Mouse (Mus musculus) CH12.LX (cell line): Measurements from ENCODE around the gene Dusp3. TPM values are rescaled to one million over a fixed set of nuclear protein-coding genes. Genes with fewer than 3 reads are reported as not detected.

Experiments used
- DNase-seq: peaks from one replicate; pipeline ENCODE4 v3.0.0-alpha.2; 2013; ENCODE audit errors: extremely low read depth
- H3K27ac ChIP-seq: 2 replicates; pipeline ENCODE4 v1.5.1; 2012; ENCODE audit warnings: low read depth, mild to moderate bottlenecking, control low read depth, moderate library complexity; ENCODE audit not compliant: insufficient read depth
- H3K27me3 ChIP-seq: replicated peaks from 2 replicates; pipeline ENCODE3; 2012; ENCODE audit warnings: inconsistent platforms
- H3K36me3 ChIP-seq, 2 experiments: replicated peaks in 1 of 2; 2 replicates each; pipeline versions ENCODE3 to v1.6.1; 2012; ENCODE audit warnings: inconsistent platforms in 1 of 2, low read length in 1 of 2, mild to moderate bottlenecking in 1 of 2, mixed read lengths in 1 of 2, moderate library complexity in 1 of 2; ENCODE audit not compliant: control insufficient read depth in 1 of 2, insufficient read depth in 1 of 2
- H3K4me1 ChIP-seq, 2 experiments: 2 replicates each; pipeline ENCODE4 v1.6.1; 2012; ENCODE audit warnings: inconsistent platforms in 1 of 2, moderate library complexity in 1 of 2; ENCODE audit not compliant: insufficient read depth in 2 of 2, control insufficient read depth in 1 of 2
- H3K4me2 ChIP-seq: 2 replicates; pipeline ENCODE4 v1.6.1; 2012; ENCODE audit warnings: low read depth, mild to moderate bottlenecking, control low read depth; ENCODE audit not compliant: poor library complexity, insufficient read depth, severe bottlenecking
- H3K4me3 ChIP-seq, 3 experiments: fragments of 150-350 bp in 1 of 3; sonication (generic) in 1 of 3; replicated peaks in 1 of 3; 2 replicates each; pipeline versions ENCODE3 to v1.5.1; 2011 to 2012; ENCODE audit warnings: low read depth in 2 of 3, low read length in 2 of 3, mild to moderate bottlenecking in 2 of 3, moderate library complexity in 2 of 3, control low read depth in 1 of 3, improper control_type of control experiment in 1 of 3, inconsistent platforms in 1 of 3, mixed read lengths in 1 of 3; ENCODE audit not compliant: poor library complexity in 1 of 3
- H3K79me2 ChIP-seq: replicated peaks from 2 replicates; pipeline ENCODE4 v1.6.1; 2012; ENCODE audit warnings: mild to moderate bottlenecking, moderate library complexity; ENCODE audit not compliant: control insufficient read depth, poor library complexity, insufficient read depth, severe bottlenecking; ENCODE audit errors: extremely low read depth
- H3K9ac ChIP-seq: 2 replicates; pipeline ENCODE4 v1.6.1; 2012; ENCODE audit warnings: low read depth, mild to moderate bottlenecking, control low read depth, moderate library complexity; ENCODE audit not compliant: insufficient read depth
- H3K9me3 ChIP-seq: replicated peaks from 2 replicates; pipeline ENCODE3; 2012; ENCODE audit warnings: low read length, inconsistent platforms, mixed read lengths
- BHLHE40 ChIP-seq: IDR thresholded peaks from 2 replicates; pipeline ENCODE4 v1.6.1; 2011; ENCODE audit warnings: mild to moderate bottlenecking, low read depth, low read length, improper control_type of control experiment
- CHD1 ChIP-seq: IDR thresholded peaks from 2 replicates; pipeline ENCODE4 v1.6.1; 2012; ENCODE audit warnings: low read depth, low read length, improper control_type of control experiment, inconsistent platforms
- CHD2 ChIP-seq: IDR thresholded peaks from 2 replicates; pipeline ENCODE4 v1.6.1; 2011; ENCODE audit warnings: low read length, improper control_type of control experiment
- CTCF ChIP-seq, 2 experiments: IDR thresholded peaks in 1 of 2; conservative IDR thresholded peaks in 1 of 2; 2 replicates each; pipeline ENCODE4 v1.5.1; 2011 to 2012; ENCODE audit warnings: low read depth in 2 of 2, low read length in 2 of 2, improper control_type of control experiment in 1 of 2, inconsistent platforms in 1 of 2, mild to moderate bottlenecking in 1 of 2, moderate library complexity in 1 of 2
- ELF1 ChIP-seq: IDR thresholded peaks from 2 replicates; pipeline ENCODE4 v1.6.1; 2014; ENCODE audit warnings: low read depth, mild to moderate bottlenecking, inconsistent platforms, low read length, improper control_type of control experiment
- EP300 ChIP-seq: IDR thresholded peaks from 2 replicates; pipeline ENCODE4 v1.6.1; 2011; ENCODE audit warnings: low read length, improper control_type of control experiment
- ETS1 ChIP-seq: conservative IDR thresholded peaks from 2 replicates; pipeline ENCODE4 v1.6.1; 2012; ENCODE audit warnings: low read depth, mild to moderate bottlenecking, inconsistent platforms, low read length, improper control_type of control experiment, moderate library complexity
- GABPA ChIP-seq: IDR thresholded peaks from 2 replicates; pipeline ENCODE4 v1.6.1; 2012; ENCODE audit warnings: low read depth, low read length, improper control_type of control experiment, inconsistent platforms; ENCODE audit not compliant: insufficient replicate concordance
- IRF4 ChIP-seq: IDR thresholded peaks from 2 replicates; pipeline ENCODE4 v1.6.1; 2014; ENCODE audit warnings: low read depth, mild to moderate bottlenecking, inconsistent platforms, low read length, improper control_type of control experiment
- KAT2A ChIP-seq: IDR thresholded peaks from 2 replicates; pipeline ENCODE4 v1.6.1; 2012; ENCODE audit warnings: low read length, improper control_type of control experiment, inconsistent platforms; ENCODE audit not compliant: insufficient replicate concordance
- MEF2A ChIP-seq: IDR thresholded peaks from 2 replicates; pipeline ENCODE4 v1.6.1; 2014; ENCODE audit warnings: low read depth, mild to moderate bottlenecking, inconsistent platforms, low read length, improper control_type of control experiment, borderline replicate concordance
- POLR2A ChIP-seq: IDR thresholded peaks from 2 replicates; pipeline ENCODE4 v1.6.1; 2011; ENCODE audit warnings: low read depth, mild to moderate bottlenecking, improper control_type of control experiment, low read length
- POLR2AphosphoS2 ChIP-seq: IDR thresholded peaks from 2 replicates; pipeline ENCODE4 v1.6.1; 2011; ENCODE audit warnings: low read depth, low read length, improper control_type of control experiment
- RAD21 ChIP-seq: IDR thresholded peaks from 2 replicates; pipeline ENCODE4 v1.6.1; 2011; ENCODE audit warnings: low read depth, mild to moderate bottlenecking, low read length, improper control_type of control experiment, moderate library complexity
- SIN3A ChIP-seq: IDR thresholded peaks from 2 replicates; pipeline ENCODE4 v1.6.1; 2012; ENCODE audit warnings: low read length, improper control_type of control experiment, inconsistent platforms
- SMC3 ChIP-seq: IDR thresholded peaks from 2 replicates; pipeline ENCODE4 v1.6.1; 2011; ENCODE audit warnings: low read depth, low read length, improper control_type of control experiment
- TCF12 ChIP-seq: IDR thresholded peaks from 2 replicates; pipeline ENCODE4 v1.6.1; 2014; ENCODE audit warnings: low read depth, mild to moderate bottlenecking, inconsistent platforms, low read length, improper control_type of control experiment
- UBTF ChIP-seq: IDR thresholded peaks from 2 replicates; pipeline ENCODE4 v1.6.1; 2012; ENCODE audit warnings: low read depth, mild to moderate bottlenecking, inconsistent platforms, low read length, improper control_type of control experiment, moderate library complexity
- USF1 ChIP-seq: IDR thresholded peaks from 2 replicates; pipeline ENCODE4 v1.6.1; 2014; ENCODE audit warnings: low read depth, mild to moderate bottlenecking, inconsistent platforms, low read length, improper control_type of control experiment
- USF2 ChIP-seq: conservative IDR thresholded peaks from 2 replicates; pipeline ENCODE4 v1.6.1; 2011; ENCODE audit warnings: low read depth, low read length, improper control_type of control experiment
- ZKSCAN1 ChIP-seq: IDR thresholded peaks from 2 replicates; pipeline ENCODE4 v1.6.1; 2012; ENCODE audit warnings: low read depth, inconsistent platforms, low read length, improper control_type of control experiment, borderline replicate concordance
- dilution Hi-C: fragments of 300-500 bp; cut with MboI; formaldehyde crosslinking; loops from 2 replicates; pipeline ENCODE4 v1.14.3; 2020; ENCODE audit warnings: low sequenced_read_pairs; ENCODE audit not compliant: extremely low pct_unique_long_range_greater_than_20kb, extremely low pct_ligation_motif_present
- in situ Hi-C: fragments of 300-500 bp; cut with MboI; formaldehyde crosslinking; loops from 3 replicates; pipeline ENCODE4 v1.14.3; 2019; ENCODE audit warnings: low sequenced_read_pairs, low pct_ligation_motif_present, low pct_unique_long_range_greater_than_20kb, mixed read lengths
- polyA plus RNA-seq: library from polyadenylated mRNA; unstranded; fragments of >175 nt; gene quantifications from 2 replicates; pipeline ENCODE4 v1.2.1, GENCODE M21; 2012; ENCODE audit warnings: low read depth; ENCODE audit not compliant: insufficient read length
- total RNA-seq, 2 experiments: library from RNA; depleted of rRNA; stranded (reverse); fragments of 300-350 nt in 1 of 2; fragments of >200 nt in 1 of 2; gene quantifications; 2 replicates each; pipeline ENCODE4 v1.2.3; 2012 to 2014

Gene Dusp3
- total and polyA plus RNA-seq, 3 experiments: 5.6 to 23.6 (median 20.8) TPM

DNA sequence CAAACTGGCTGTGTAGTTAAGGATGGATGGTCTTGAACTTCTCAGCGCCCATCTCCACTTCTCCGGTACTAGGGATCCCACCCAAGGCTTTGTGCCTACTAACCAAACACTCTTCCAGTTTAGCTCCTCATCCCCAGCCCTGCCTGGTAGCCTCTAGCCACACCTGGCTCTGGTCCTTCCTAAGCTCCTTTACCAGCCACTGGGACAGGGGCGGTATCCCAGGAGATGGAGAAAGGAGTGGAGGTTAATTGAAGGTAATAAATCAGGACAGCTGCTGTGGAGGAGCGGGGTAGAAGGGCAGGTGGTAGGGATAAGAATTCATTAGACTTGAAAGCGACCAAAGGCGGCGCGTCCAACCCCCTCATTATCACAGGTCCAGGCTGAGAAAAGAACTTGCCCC lies 22.2 kb downstream of the Dusp3 start:
- Histone ChIP-seq H3K4me3 (no peak overlapping the region), H3K79me2 (no peaks in the 10 kb centered on the region), H3K4me1 (0 out of 4 replicates have a peak, but pooled peaks cover 2% of the 10 kb centered on the region in 2 experiments), H3K9ac (no peak overlapping the region), H3K4me2 (no peak overlapping the region), H3K27ac (no peak overlapping the region), H3K9me3 (peaks cover 3% of the 10 kb centered on the region), H3K27me3 (peaks cover 78% of the 10 kb centered on the region), H3K36me3 (no peaks in the 10 kb centered on the region)
- in situ Hi-C loops (loop anchor here (5.0 kb wide), 1 partner anchor 42 kb away; no protein-coding TSS in a partner anchor), dilution Hi-C loops (loop anchor here (10.0 kb wide), 1 partner anchor 50 kb away; no protein-coding TSS in a partner anchor)
- DNase-seq: no peak
- TF ChIP-seq CTCF (conservative IDR thresholded peaks at IDR 0.05 in 1 of 2, IDR thresholded peaks at IDR 0.05 in 1 of 2; ENCODE audit: low read depth in 2 of 2, low read length in 2 of 2) (no peak), TCF12 (no peak), IRF4 (no peak), ETS1 (no peak), CHD2 (no peak), KAT2A (no peak), GABPA (no peak), ZKSCAN1 (no peak), RAD21 (no peak), POLR2A (no peak), USF2 (no peak), SMC3 (no peak), USF1 (no peak), UBTF (no peak), CHD1 (no peak), ELF1 (no peak), BHLHE40 (no peak), MEF2A (no peak)

DNA sequence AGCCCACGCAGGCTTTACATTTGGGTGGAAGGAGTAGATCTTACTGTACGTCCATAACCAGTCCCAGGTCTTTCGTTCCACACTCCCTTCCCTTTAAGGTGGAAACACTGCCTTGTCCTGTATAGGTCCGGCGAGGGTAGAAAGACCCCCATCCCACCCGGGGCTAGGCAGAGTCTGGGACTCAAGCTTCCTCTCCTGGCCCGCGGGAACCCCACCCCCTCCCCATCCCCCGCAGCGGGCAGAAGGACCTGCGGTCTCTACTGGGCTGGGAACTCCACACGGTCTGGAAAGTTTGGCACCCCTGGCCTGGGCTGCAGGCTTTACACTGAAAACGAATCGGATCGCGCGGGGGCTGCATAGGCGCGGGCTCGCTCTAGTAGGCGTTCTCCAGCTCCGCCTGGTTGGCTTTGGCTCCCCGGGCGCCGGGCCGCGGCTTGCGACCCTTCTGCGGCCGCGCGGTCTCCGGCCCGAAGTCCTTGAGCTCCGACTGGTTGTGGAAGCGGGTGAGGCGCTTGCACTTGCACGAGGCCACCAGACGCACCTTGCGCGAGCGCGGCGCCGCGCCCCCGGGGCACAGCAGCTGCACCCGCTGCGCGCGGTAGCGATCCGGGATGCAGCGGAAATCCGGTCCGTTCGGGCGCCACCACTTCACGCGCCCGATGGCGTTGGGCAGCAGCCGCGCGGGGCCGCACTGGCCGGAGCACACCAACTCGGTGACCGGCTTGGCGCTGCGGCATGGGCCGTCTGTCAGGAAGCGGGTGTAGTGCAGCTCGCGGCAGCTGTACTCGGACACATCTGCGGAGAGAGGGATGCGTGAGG lies 23.1 kb downstream of the Dusp3 start:
- dilution Hi-C loops (loop anchor here (10.0 kb wide), 1 partner anchor 49 kb away; no protein-coding TSS in a partner anchor), in situ Hi-C loops (no loop called here)
- Histone ChIP-seq H3K36me3 (no peaks in the 10 kb centered on the region), H3K9me3 (peaks cover 3% of the 10 kb centered on the region), H3K79me2 (no peaks in the 10 kb centered on the region), H3K27ac (no peak overlapping the region), H3K4me2 (peak overlapping the region; percentile 29; the same call in 1 of the 2 replicates), H3K4me1 (0 out of 4 replicates have a peak, but pooled peaks cover 2 to 4% of the 10 kb centered on the region in 2 experiments), H3K4me3 (peak overlapping the region in 1 of 3 experiments; percentile 26), H3K27me3 (peaks cover 86% of the 10 kb centered on the region), H3K9ac (no peak overlapping the region)
- no peak for DNase-seq
- TF ChIP-seq ETS1 (no peak), GABPA (no peak), CHD2 (no peak), UBTF (0 out of 2 replicates have a peak, but pooled peaks have one; percentile 24), POLR2AphosphoS2 (no peak), EP300 (no peak), SIN3A (no peak), USF1 (no peak)
